Mouse (Mus musculus): ENCODE measurements around the gene Kif2a. TPM values are rescaled to one million over a fixed set of nuclear protein-coding genes. Genes with fewer than 3 reads are reported as not detected.

Kif2a gene
- polyA plus RNA-seq (2017; shearing (Covaris generic)) = 8.3 TPM

DNA sequence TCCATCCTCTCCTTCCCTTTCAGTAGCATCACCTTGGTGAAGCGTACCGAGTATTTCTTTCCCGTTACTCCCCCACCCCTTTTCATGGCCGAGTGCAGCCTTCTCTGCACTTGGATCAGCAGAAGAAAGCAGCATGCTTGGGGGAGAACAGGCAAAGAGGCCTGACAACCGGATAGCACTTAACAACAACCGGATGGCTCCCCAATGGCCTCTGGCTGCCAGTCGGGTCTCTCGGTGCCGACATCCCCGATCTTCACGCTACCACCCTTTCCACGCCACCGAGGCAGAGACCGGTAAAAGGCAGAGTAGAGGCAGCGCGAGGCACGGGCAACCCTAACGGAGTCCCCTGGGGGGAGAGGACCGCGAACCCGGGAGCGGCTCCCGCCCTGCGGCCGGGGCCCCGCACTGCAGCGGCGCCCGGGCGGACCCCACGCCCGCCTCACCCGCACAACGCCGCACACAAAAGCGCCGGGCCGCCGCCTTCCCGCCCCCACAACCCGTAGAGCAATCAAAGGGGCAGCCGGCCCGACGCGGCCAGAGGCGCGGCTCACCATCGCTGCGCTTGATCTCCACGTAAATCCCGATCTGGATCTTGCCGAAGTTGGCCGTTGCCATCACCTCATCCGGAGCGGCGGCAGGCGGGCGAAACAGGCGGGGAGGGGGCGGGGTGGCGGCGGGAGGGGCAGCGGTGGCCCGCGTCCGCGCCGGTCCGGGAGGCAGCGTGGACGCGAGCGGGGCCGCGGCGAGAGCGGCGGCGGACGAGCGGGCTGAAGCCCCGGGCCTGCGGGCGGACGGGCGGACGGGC is at the start of gene Kif2a:
Gene Kif2a, minus strand, starts transcription at position 666 of the 805 bp plus-strand sequence.

DNA sequence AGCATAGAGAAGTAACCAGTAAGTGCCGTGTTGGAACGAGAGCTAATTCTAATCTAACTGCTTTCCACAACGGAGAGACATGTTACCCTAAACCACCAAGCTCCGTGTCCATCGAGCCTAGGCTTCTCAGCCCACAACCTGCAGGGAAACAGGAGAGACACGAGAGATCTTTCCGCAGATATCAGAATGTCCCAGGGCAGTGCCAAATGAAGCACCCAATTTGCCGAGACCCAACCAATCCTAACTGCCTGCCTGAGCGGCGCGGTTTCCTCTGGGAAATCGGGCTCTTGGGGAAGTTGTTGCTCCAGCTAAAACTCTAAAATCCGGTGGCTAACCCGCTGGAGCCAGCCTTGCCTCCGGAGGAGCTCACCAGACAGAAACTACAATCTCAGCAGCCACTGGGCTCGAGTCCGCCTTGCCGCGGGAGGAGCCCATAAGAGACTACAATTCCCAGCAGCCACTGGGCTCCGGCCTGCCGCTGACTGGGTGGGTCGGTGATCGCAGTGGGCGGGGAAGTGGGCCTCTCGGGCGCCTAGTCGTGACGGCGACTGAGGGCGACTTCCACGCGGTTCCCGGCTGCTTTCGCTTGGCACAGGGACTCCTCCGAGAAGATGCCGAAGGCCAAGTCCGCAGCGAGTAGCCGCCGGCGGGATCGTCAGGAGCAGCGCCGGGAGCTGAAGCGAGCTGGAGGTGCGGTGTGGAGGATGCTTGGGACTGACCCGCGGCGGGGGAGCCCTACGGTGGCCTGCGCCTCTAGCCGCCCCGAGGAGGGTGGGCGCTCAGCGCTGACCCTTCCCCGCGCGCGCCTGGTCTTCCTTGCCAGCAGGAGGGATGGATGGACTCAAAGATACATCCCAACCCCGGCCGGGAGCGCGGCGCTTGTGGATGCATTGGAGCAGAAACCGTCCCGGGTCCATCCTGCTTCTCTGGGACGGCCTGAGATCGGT is 75.1 kb downstream of the Kif2a start, which contains the start of gene Dimt1:
Gene Dimt1, plus strand, starts transcription at position 534 of the 947 bp plus-strand sequence.

DNA sequence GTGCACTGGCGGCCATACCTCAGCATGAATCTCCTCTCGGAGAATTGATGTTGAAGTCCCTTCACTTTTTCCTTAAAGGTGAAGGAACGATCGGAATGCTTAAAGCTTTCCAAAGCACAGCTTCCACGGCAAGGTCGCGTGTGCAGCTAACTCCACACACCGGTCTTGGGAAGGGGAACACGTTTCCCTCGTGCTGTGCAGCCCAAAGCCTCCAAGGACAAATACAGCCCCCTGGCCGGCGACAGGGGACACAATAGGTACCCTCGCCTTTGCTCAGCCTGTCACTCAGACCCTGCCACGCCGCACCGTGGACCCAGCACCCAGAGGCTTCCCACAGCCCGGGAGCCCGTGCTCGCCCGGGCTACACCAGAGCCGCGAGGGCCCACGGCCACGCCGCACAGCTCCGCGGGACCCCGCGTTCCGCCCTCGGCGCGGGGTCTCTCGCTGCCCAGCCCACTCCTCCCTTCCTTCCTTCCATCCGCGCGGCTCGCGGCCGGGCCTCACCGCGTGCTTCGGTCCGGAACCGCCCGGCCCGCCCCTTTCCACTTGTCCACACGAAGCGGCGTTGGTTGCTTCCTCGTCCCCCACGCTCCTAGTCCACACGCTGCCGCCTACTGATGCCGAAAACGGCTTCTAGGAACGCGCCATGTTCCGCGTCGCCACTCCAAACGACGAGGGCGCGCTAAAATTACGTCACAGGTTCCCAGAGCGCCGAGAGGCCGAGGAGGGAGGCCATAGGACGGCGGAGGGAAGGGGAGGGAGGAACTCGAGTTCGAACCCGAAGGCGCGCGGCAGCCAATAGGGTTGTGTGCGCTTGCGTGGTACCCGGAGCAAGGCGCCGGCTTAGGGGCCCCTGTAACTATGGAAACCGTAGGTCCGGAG is 85.4 kb downstream of the Kif2a start, which contains the start of gene Ipo11:
Gene Ipo11, minus strand, starts transcription at position 703 of the 882 bp plus-strand sequence.

Other genes starting within 250 kb of the Kif2a start
- gene Ipo11, start 85.2 kb downstream of the Kif2a start, polyA plus RNA-seq (2017; shearing (Covaris generic)) = 34.6 TPM
- 32.2 TPM for gene Dimt1, start 75.0 kb downstream of the Kif2a start, polyA plus RNA-seq (2017; shearing (Covaris generic))